Mouse (Mus musculus) MEL (cell line): ENCODE measurements around the gene Mindy4b-ps.
"Not testable (repeated sequence)": the region's sequence is repeated elsewhere in the genome, so short reads cannot be mapped to it uniquely, and the experiment has no call there.

ENCODE experiments used
- CTCF ChIP-seq, 3 experiments: IDR thresholded peaks in 2 of 3; conservative IDR thresholded peaks in 1 of 3; 2 replicates each; pipeline ENCODE4 v1.5.1; 2011 to 2012; ENCODE audit warnings: low read length in 3 of 3, low read depth in 2 of 3, mild to moderate bottlenecking in 2 of 3, improper control_type of control experiment in 1 of 3, inconsistent platforms in 1 of 3, mixed read lengths in 1 of 3, moderate library complexity in 1 of 3; ENCODE audit not compliant: control insufficient read depth in 1 of 3, insufficient read depth in 1 of 3, poor library complexity in 1 of 3, severe bottlenecking in 1 of 3
- MAZ ChIP-seq: IDR thresholded peaks from 2 replicates; pipeline ENCODE4 v1.6.1; 2012; ENCODE audit warnings: low read depth, mild to moderate bottlenecking, inconsistent platforms, low read length, improper control_type of control experiment
- NELFE ChIP-seq: IDR thresholded peaks from 2 replicates; pipeline ENCODE4 v1.6.1; 2011; ENCODE audit warnings: low read depth, low read length, improper control_type of control experiment
- TAL1 ChIP-seq: IDR thresholded peaks from 2 replicates; pipeline ENCODE4 v1.6.1; 2012; ENCODE audit warnings: mild to moderate bottlenecking, inconsistent platforms, low read length, moderate library complexity, mixed read lengths
- ZC3H11A ChIP-seq: IDR thresholded peaks from 2 replicates; pipeline ENCODE4 v1.6.1; 2012; ENCODE audit warnings: low read depth, mild to moderate bottlenecking, inconsistent platforms, low read length, improper control_type of control experiment
- ZNF384 ChIP-seq: IDR thresholded peaks from 2 replicates; pipeline ENCODE4 v1.6.1; 2012; ENCODE audit warnings: low read depth, mild to moderate bottlenecking, inconsistent platforms, low read length, improper control_type of control experiment

- not testable (repeated sequence) for TF ChIP-seq NELFE; MAZ; TAL1; ZNF384; ZC3H11A; CTCF (IDR thresholded peaks at IDR 0.05 in 2 of 3, conservative IDR thresholded peaks at IDR 0.05 in 1 of 3; ENCODE audit: control insufficient read depth in 1 of 3, insufficient read depth in 1 of 3, low read depth in 2 of 3, low read length in 3 of 3, poor library complexity in 1 of 3, severe bottlenecking in 1 of 3)
Observed at GRCm38 (mm10) chr3:58871882-58872281, 49.8 kb upstream of the Mindy4b-ps start.
